8 mouse cellular contexts compared by ENCODE assay signal in genomic region chr12:97061352-97061895, GRCm38 (mm10).
DNase-seq lines count a peak whose midpoint lies in the region; ATAC-seq and TF ChIP-seq lines count a peak whose summit lies in the region.
"Not testable (repeated sequence)": the region's sequence is repeated elsewhere in the genome, so short reads cannot be mapped to it uniquely, and the experiment has no call there.

No protein-coding gene starts in this region.

- ATAC-seq in erythroid progenitor cell, adult 5-6 weeks (replicated peaks; ENCODE audit: low FRiP score, poor library complexity, severe bottlenecking), result peak; percentile 100
- ATAC-seq in heart, embryonic 13.5 days (ENCODE audit: extremely low read depth, insufficient number of reproducible peaks, low FRiP score, low TSS enrichment), result peak; percentile 100
- ATAC-seq in hindbrain, postnatal 0 days, result peak; percentile 100
- peak; percentile 100 for ATAC-seq in limb, embryonic 11.5 days (ENCODE audit: insufficient number of reproducible peaks, low FRiP score, low TSS enrichment, low read depth)
- peak; percentile 100 for ATAC-seq in lung, embryonic 14.5 days (ENCODE audit: insufficient read depth)
- ATAC-seq in midbrain, embryonic 16.5 days, result peak; percentile 100
- peak; percentile 100 for ATAC-seq in stomach, embryonic 16.5 days (ENCODE audit: insufficient read depth, low FRiP score)

- not testable (repeated sequence) for H3K9me3 ChIP-seq in heart, embryonic 13.5 days; hindbrain, postnatal 0 days (ENCODE audit: low read length); limb, embryonic 11.5 days (ENCODE audit: control insufficient read depth, low read length); lung, embryonic 14.5 days (ENCODE audit: low read depth, low read length); midbrain, embryonic 16.5 days (replicated peaks; ENCODE audit: control insufficient read depth, low read length, poor library complexity, severe bottlenecking); stomach, embryonic 16.5 days (replicated peaks; ENCODE audit: control insufficient read depth, low read length)

- H3K4me3 ChIP-seq in heart, embryonic 13.5 days; hindbrain, postnatal 0 days (ENCODE audit: low read length); limb, embryonic 11.5 days (ENCODE audit: low read depth, low read length); lung, embryonic 14.5 days (ENCODE audit: low read depth, low read length); midbrain, embryonic 16.5 days (ENCODE audit: low read depth, low read length); stomach, embryonic 16.5 days (replicated peaks; ENCODE audit: low read length): not testable (repeated sequence)

- H3K9ac ChIP-seq in heart, embryonic 13.5 days; hindbrain, postnatal 0 days (replicated peaks; ENCODE audit: low read length); limb, embryonic 11.5 days (ENCODE audit: low read length); lung, embryonic 14.5 days; midbrain, embryonic 16.5 days (ENCODE audit: low read depth, low read length); stomach, embryonic 16.5 days (ENCODE audit: low read length): not testable (repeated sequence)

- DNase-seq in R1 (ENCODE audit: low read depth, low spot score), result peak; percentile 78
- DNase-seq in hindbrain, postnatal 0 days (ENCODE audit: low spot score); limb, embryonic 11.5 days (ENCODE audit: low spot score); lung, embryonic 14.5 days: not testable (repeated sequence)

- 71% methylated on average over 13 of the region's 13 CpGs for WGBS in heart, embryonic 13.5 days
- 89% methylated on average over 10 of the region's 13 CpGs for WGBS in hindbrain, postnatal 0 days
- WGBS in limb, embryonic 11.5 days, result 81% methylated on average over 10 of the region's 13 CpGs
- WGBS in lung, embryonic 14.5 days, result 88% methylated on average over 10 of the region's 13 CpGs
- WGBS in midbrain, embryonic 16.5 days, result 78% methylated on average over 10 of the region's 13 CpGs
- 89% methylated on average over 10 of the region's 13 CpGs for WGBS in stomach, embryonic 16.5 days

- not testable (repeated sequence) for H3K27ac ChIP-seq in heart, embryonic 13.5 days (replicated peaks); hindbrain, postnatal 0 days; limb, embryonic 11.5 days (replicated peaks; ENCODE audit: low read depth, low read length); lung, embryonic 14.5 days (ENCODE audit: low read depth); midbrain, embryonic 16.5 days (ENCODE audit: low read length); stomach, embryonic 16.5 days (ENCODE audit: low read length)

- H3K36me3 ChIP-seq in heart, embryonic 13.5 days; hindbrain, postnatal 0 days (ENCODE audit: insufficient read depth, low read length); limb, embryonic 11.5 days (ENCODE audit: control insufficient read depth, insufficient read depth, low read length); lung, embryonic 14.5 days (ENCODE audit: insufficient read depth); midbrain, embryonic 16.5 days (ENCODE audit: control insufficient read depth, insufficient read depth, low read length); stomach, embryonic 16.5 days (ENCODE audit: control insufficient read depth, insufficient read depth, low read length): not testable (repeated sequence)

- H3K4me2 ChIP-seq in heart, embryonic 13.5 days; hindbrain, postnatal 0 days (ENCODE audit: low read depth, low read length); limb, embryonic 11.5 days (ENCODE audit: low read depth, severe bottlenecking); lung, embryonic 14.5 days; midbrain, embryonic 16.5 days (ENCODE audit: low read length); stomach, embryonic 16.5 days (ENCODE audit: low read depth, low read length): not testable (repeated sequence)

- not testable (repeated sequence) for H3K4me1 ChIP-seq in heart, embryonic 13.5 days; hindbrain, postnatal 0 days (ENCODE audit: insufficient read depth, low read length); limb, embryonic 11.5 days (ENCODE audit: control insufficient read depth, insufficient read depth, low read length); lung, embryonic 14.5 days (ENCODE audit: insufficient read depth); midbrain, embryonic 16.5 days (ENCODE audit: control insufficient read depth, insufficient read depth, low read length); stomach, embryonic 16.5 days (ENCODE audit: control insufficient read depth, insufficient read depth, low read length)

- H3K27me3 ChIP-seq in heart, embryonic 13.5 days (replicated peaks); hindbrain, postnatal 0 days (ENCODE audit: insufficient read depth, low read length); limb, embryonic 11.5 days (ENCODE audit: control insufficient read depth, insufficient read depth, low read length); lung, embryonic 14.5 days (ENCODE audit: insufficient read depth, low read length); midbrain, embryonic 16.5 days (ENCODE audit: control insufficient read depth, insufficient read depth, low read depth, low read length); stomach, embryonic 16.5 days (ENCODE audit: control insufficient read depth, insufficient read depth, low read length): not testable (repeated sequence)

- not testable (repeated sequence) for TF ChIP-seq CTCF in hindbrain, postnatal 0 days (IDR thresholded peaks at IDR 0.05; ENCODE audit: low read depth); lung, embryonic 14.5 days (IDR thresholded peaks at IDR 0.05; ENCODE audit: low read depth)
